Comparison of ENCODE assay signal across 8 mouse cellular contexts in the genomic region with DNA sequence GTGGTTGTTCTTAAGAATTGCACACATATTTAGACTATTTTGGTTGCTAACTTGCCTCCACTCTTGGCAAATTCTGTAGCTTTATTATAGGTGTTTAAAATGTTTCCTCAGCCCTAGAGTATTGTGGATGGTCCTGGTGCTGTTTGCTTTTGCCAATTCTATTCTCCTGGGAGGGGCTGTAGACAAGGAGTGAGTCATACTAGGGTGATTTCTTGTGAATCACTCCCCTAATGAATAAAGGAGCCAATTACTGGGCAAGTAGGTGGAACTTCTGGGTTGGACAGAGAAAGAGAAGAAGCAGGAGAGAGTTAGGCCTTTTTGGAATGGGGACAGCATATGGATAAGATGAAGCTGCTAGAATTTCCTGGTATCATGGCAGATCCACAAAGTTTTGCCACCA.
"Had no signal": no experiment of that assay in that cellular context is flagged by ENCODE, and none has a peak within 500 bp of the region (broad histone marks: within the 10 kb centered on the region; RNA-seq: fewer than 3 reads in every experiment).

No protein-coding gene starts in this region.

- DNase-seq: kidney, adult 2 months; kidney, postnatal 4 days; lung, adult 2 months; lung, postnatal 4 days; midbrain, embryonic 14.5 days; spleen, adult 18-20 months; thymus, adult 2 months; thymus, postnatal 36 days had no signal
